20 mouse cellular contexts compared by ENCODE assay signal in the genomic region with DNA sequence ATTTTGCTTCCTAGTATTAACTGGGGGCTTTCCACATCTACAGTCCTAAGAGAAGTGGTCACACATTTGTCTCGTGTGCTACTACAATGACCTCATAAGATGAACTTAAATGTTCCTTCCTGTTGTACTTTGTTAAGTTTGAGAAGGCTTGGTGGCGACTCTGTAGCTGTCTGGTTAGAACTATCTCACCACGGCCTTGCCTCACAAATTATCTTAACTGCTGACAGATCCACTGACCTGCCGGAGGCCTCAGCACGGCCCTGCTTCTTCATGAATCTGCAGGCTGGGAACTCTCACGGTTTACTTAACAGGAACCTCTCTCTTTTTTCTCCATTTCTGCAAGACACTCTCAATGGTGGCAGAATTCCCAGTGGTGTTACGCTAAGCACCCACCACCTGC. TPM values are rescaled to one million over a fixed set of nuclear protein-coding genes. Genes with fewer than 3 reads are reported as not detected.
A peak's percentile ranks its signal among the peaks of the same experiment; 100 is the strongest.
DNase-seq lines count a peak whose midpoint lies in the region; ATAC-seq and TF ChIP-seq lines count a peak whose summit lies in the region.
"Had no signal": no experiment of that assay in that cellular context is flagged by ENCODE, and none has a peak within 500 bp of the region (broad histone marks: within the 10 kb centered on the region; RNA-seq: fewer than 3 reads in every experiment).

No protein-coding gene starts in this region.

- no peak overlapping the region for H3K27ac ChIP-seq in heart, postnatal 0 days (ENCODE audit: low read depth)
- H3K27ac ChIP-seq in lung, postnatal 0 days (ENCODE audit: low read length), result no peak overlapping the region
- no peak overlapping the region for H3K27ac ChIP-seq in liver, embryonic 14.5 days
- no peak overlapping the region for H3K27ac ChIP-seq in kidney, adult 2 months (ENCODE audit: insufficient read depth, low read depth, low read length)
- H3K27ac ChIP-seq: embryonic facial prominence, embryonic 12.5 days; heart, embryonic 10.5 days; hindbrain, embryonic 12.5 days; neural tube, embryonic 12.5 days had no signal

- H3K9ac ChIP-seq in heart, postnatal 0 days (replicated peaks; ENCODE audit: low read depth, low read length), result no peak overlapping the region
- H3K9ac ChIP-seq in lung, postnatal 0 days (replicated peaks; ENCODE audit: low read depth), result no peak overlapping the region
- H3K9ac ChIP-seq in liver, embryonic 14.5 days (replicated peaks), result no peak overlapping the region
- H3K9ac ChIP-seq: embryonic facial prominence, embryonic 12.5 days; hindbrain, embryonic 12.5 days; neural tube, embryonic 12.5 days had no signal

- H3K4me3 ChIP-seq in heart, postnatal 0 days (ENCODE audit: low read depth, low read length), result no peak overlapping the region
- H3K4me3 ChIP-seq in lung, postnatal 0 days (ENCODE audit: low read depth, low read length), result no peak overlapping the region
- H3K4me3 ChIP-seq in liver, embryonic 14.5 days (ENCODE audit: insufficient read depth in 1 of 2, low read depth in 2 of 2, low read length in 2 of 2), result no peak overlapping the region
- H3K4me3 ChIP-seq in kidney, adult 2 months (ENCODE audit: insufficient read depth, low read depth, low read length), result no peak overlapping the region
- H3K4me3 ChIP-seq: embryonic facial prominence, embryonic 12.5 days; erythroblast, embryonic 14.5 days; heart, embryonic 10.5 days; hindbrain, embryonic 12.5 days; neural tube, embryonic 12.5 days had no signal

- no peak for TF ChIP-seq POLR2A in kidney, adult 2 months (IDR thresholded peaks at IDR 0.05; ENCODE audit: low read depth, low read length)

- no peaks in the 10 kb centered on the region for H3K9me3 ChIP-seq in heart, postnatal 0 days (replicated peaks; ENCODE audit: control insufficient read depth, low read length)
- no peaks in the 10 kb centered on the region for H3K9me3 ChIP-seq in lung, postnatal 0 days (ENCODE audit: low read length)
- H3K9me3 ChIP-seq in liver, embryonic 14.5 days (ENCODE audit: control insufficient read depth, low read length), result no peaks in the 10 kb centered on the region
- H3K9me3 ChIP-seq: embryonic facial prominence, embryonic 12.5 days; heart, embryonic 10.5 days; hindbrain, embryonic 12.5 days; neural tube, embryonic 12.5 days had no signal

- TF ChIP-seq CTCF in heart, postnatal 0 days (IDR thresholded peaks at IDR 0.05; ENCODE audit: low read depth), result no peak; the same call in 1 of the 2 replicates
- TF ChIP-seq CTCF in lung, postnatal 0 days (IDR thresholded peaks at IDR 0.05), result peak; percentile 18; the same call in 1 of the 2 replicates
- TF ChIP-seq CTCF in liver, embryonic 14.5 days (IDR thresholded peaks at IDR 0.05; ENCODE audit: low read depth), result no peak
- TF ChIP-seq CTCF in kidney, adult 2 months (conservative IDR thresholded peaks at IDR 0.05; ENCODE audit: insufficient read depth, insufficient read length, low read depth, low read length), result no peak

- TF ChIP-seq EP300 in heart, postnatal 0 days (IDR thresholded peaks at IDR 0.05; ENCODE audit: low read depth), result no peak
- no peak for TF ChIP-seq EP300 in lung, postnatal 0 days (IDR thresholded peaks at IDR 0.05)
- TF ChIP-seq EP300 in liver, embryonic 14.5 days (IDR thresholded peaks at IDR 0.05; ENCODE audit: low read depth), result no peak

- H3K4me1 ChIP-seq in heart, postnatal 0 days (ENCODE audit: control insufficient read depth, insufficient read depth), result no peaks in the 10 kb centered on the region
- no peaks in the 10 kb centered on the region for H3K4me1 ChIP-seq in lung, postnatal 0 days (ENCODE audit: insufficient read depth, low read depth, low read length)
- peaks cover 0 to 12% of the 10 kb centered on the region in 2 experiments; a peak in 3 of 4 replicates for H3K4me1 ChIP-seq in liver, embryonic 14.5 days (replicated peaks; ENCODE audit: control insufficient read depth in 2 of 2, insufficient read depth in 2 of 2, low read length in 1 of 2)
- peaks cover 4% of the 10 kb centered on the region; the same call in 1 of the 2 replicates for H3K4me1 ChIP-seq in kidney, adult 2 months (ENCODE audit: control insufficient read depth, insufficient read depth, low read length)
- H3K4me1 ChIP-seq: embryonic facial prominence, embryonic 12.5 days; hindbrain, embryonic 12.5 days; neural tube, embryonic 12.5 days had no signal

- peak; percentile 8 for DNase-seq in heart, postnatal 0 days (ENCODE audit: low spot score)
- DNase-seq in heart, adult 9 months (ENCODE audit: low spot score in 2 of 2), result no peak
- DNase-seq in lung, postnatal 0 days (ENCODE audit: low spot score), result no peak
- no peak for DNase-seq in lung, postnatal 10 days
- peak in 1 of 3 experiments; percentile 7 for DNase-seq in liver, embryonic 14.5 days (ENCODE audit: low read depth in 3 of 3, low spot score in 3 of 3)
- DNase-seq in layer of hippocampus, adult 9-10 months (ENCODE audit: low spot score), result no peak
- DNase-seq in kidney, adult 2 months, result no peak
- DNase-seq: cerebellum, adult 8-10 months; heart, postnatal 10 days; kidney, postnatal 10 days; left cerebral cortex, postnatal 4 days; lung, postnatal 36 days; thymus, postnatal 14 days had no signal

- no peak overlapping the region for H3K4me2 ChIP-seq in heart, postnatal 0 days (ENCODE audit: low read depth, low read length)
- H3K4me2 ChIP-seq in lung, postnatal 0 days (replicated peaks; ENCODE audit: low read depth, low read length), result no peak overlapping the region
- 0 out of 2 replicates have a peak overlapping the region, but pooled peaks have one; percentile 14 for H3K4me2 ChIP-seq in liver, embryonic 14.5 days (ENCODE audit: low read depth)
- H3K4me2 ChIP-seq: embryonic facial prominence, embryonic 12.5 days; hindbrain, embryonic 12.5 days; midbrain, embryonic 11.5 days; neural tube, embryonic 12.5 days had no signal

- 48% methylated on average over 7 of the region's 7 CpGs for WGBS in heart, postnatal 0 days
- 79% methylated on average over 7 of the region's 7 CpGs for WGBS in lung, postnatal 0 days
- 33% methylated on average over 7 of the region's 7 CpGs for WGBS in liver, embryonic 14.5 days (ENCODE audit: insufficient replicate concordance)
- 64% methylated on average over 7 of the region's 7 CpGs for WGBS in kidney, adult 2 months

- peaks cover 67% of the 10 kb centered on the region for H3K36me3 ChIP-seq in heart, postnatal 0 days (replicated peaks; ENCODE audit: control insufficient read depth, insufficient read depth, low read length)
- peaks cover 28% of the 10 kb centered on the region for H3K36me3 ChIP-seq in lung, postnatal 0 days (ENCODE audit: insufficient read depth, low read length)
- peaks cover 57% of the 10 kb centered on the region for H3K36me3 ChIP-seq in liver, embryonic 14.5 days (replicated peaks; ENCODE audit: control insufficient read depth, insufficient read depth, low read depth)
- H3K36me3 ChIP-seq in kidney, adult 2 months (ENCODE audit: control insufficient read depth, insufficient read depth, low read length), result peaks cover 7% of the 10 kb centered on the region; the same call in 1 of the 2 replicates

- ATAC-seq in heart, postnatal 0 days (ENCODE audit: insufficient read depth, low read depth), result no peak
- no peak for ATAC-seq in lung, postnatal 0 days
- ATAC-seq in liver, embryonic 14.5 days (ENCODE audit: insufficient read depth), result peak; percentile 59; the same call in 1 of the 2 replicates
- ATAC-seq: forebrain, embryonic 14.5 days had no signal

- no peaks in the 10 kb centered on the region for H3K27me3 ChIP-seq in heart, postnatal 0 days (ENCODE audit: control insufficient read depth, insufficient read depth, low read length)
- H3K27me3 ChIP-seq in lung, postnatal 0 days (replicated peaks; ENCODE audit: insufficient read depth, low read length), result no peaks in the 10 kb centered on the region
- H3K27me3 ChIP-seq in liver, embryonic 14.5 days (ENCODE audit: control insufficient read depth, insufficient read depth, low read length), result no peaks in the 10 kb centered on the region
- H3K27me3 ChIP-seq in kidney, adult 2 months (replicated peaks; ENCODE audit: control insufficient read depth, insufficient read depth, low read length), result no peaks in the 10 kb centered on the region
- H3K27me3 ChIP-seq: embryonic facial prominence, embryonic 12.5 days; hindbrain, embryonic 12.5 days; neural tube, embryonic 12.5 days had no signal

RNA-seq across cellular contexts. Expression of a gene that starts 27.2 kb away (rescaled TPM):
- total RNA-seq in heart, postnatal 0 days (2014; rRNA removed; ENCODE audit: low replicate concordance), result 22.4 and 48.8 TPM in 2 replicates
- 12.2 and 14.2 TPM in 2 replicates for polyA plus RNA-seq in heart, postnatal 0 days (2015; fragmentation: Nextera tagmentation; extraction: Ambion mirVana)
- polyA plus RNA-seq in lung, postnatal 0 days (2015; fragmentation: Nextera tagmentation; extraction: Ambion mirVana), result 20.9 and 21.7 TPM in 2 replicates
- 39.4 and 39.8 TPM in 2 replicates for polyA plus RNA-seq in liver, embryonic 14.5 days (2012; rRNA removed)
- polyA plus RNA-seq in liver, embryonic 14.5 days (2014; fragmentation: Nextera tagmentation; extraction: Ambion mirVana), result 26.1 and 31.2 TPM in 2 replicates
- 28.4 and 36.4 TPM in 2 replicates for polyA plus RNA-seq in kidney, adult 2 months (2012; rRNA removed)
